Mouse (Mus musculus) G1E (cell line): ENCODE results near the gene Man2a2. TPM values are rescaled to one million over a fixed set of nuclear protein-coding genes. Genes with fewer than 3 reads are reported as not detected.
"Not testable (repeated sequence)": the region's sequence is repeated elsewhere in the genome, so short reads cannot be mapped to it uniquely, and the experiment has no call there.

Source experiments
- ATAC-seq: 2 replicates; pipeline ENCODE4 v1.8.0; 2016; ENCODE audit warnings: mild to moderate bottlenecking; ENCODE audit not compliant: insufficient number of reproducible peaks, poor library complexity, low FRiP score, severe bottlenecking; ENCODE audit errors: extremely low read depth
- DNase-seq: peaks from one replicate; pipeline ENCODE4 v3.0.0; 2012; ENCODE audit warnings: low spot score
- H3K27me3 ChIP-seq: 2 replicates; pipeline ENCODE4 v1.6.1; 2012; ENCODE audit warnings: mild to moderate bottlenecking, low read length, inconsistent platforms; ENCODE audit not compliant: insufficient read depth
- H3K36me3 ChIP-seq: replicated peaks from 2 replicates; pipeline ENCODE3; 2012; ENCODE audit warnings: mild to moderate bottlenecking, inconsistent platforms
- H3K4me1 ChIP-seq: 2 replicates; pipeline ENCODE4 v1.6.1; 2012; ENCODE audit warnings: low read depth, low read length, inconsistent platforms, mixed read lengths; ENCODE audit not compliant: insufficient read depth
- H3K4me3 ChIP-seq: 2 replicates; pipeline ENCODE4 v1.5.1; 2012; ENCODE audit warnings: low read depth, mild to moderate bottlenecking, inconsistent platforms, low read length, moderate library complexity, mixed read lengths
- H3K9me3 ChIP-seq: replicated peaks from 2 replicates; pipeline ENCODE4 v1.6.1; 2012; ENCODE audit warnings: inconsistent platforms
- CTCF ChIP-seq: IDR thresholded peaks from 2 replicates; pipeline ENCODE4 v1.5.1; 2012; ENCODE audit warnings: low read depth, low read length, inconsistent platforms, mixed read lengths
- GATA1 ChIP-seq: IDR thresholded peaks from 2 replicates; pipeline ENCODE4 v1.6.1; 2012; ENCODE audit warnings: borderline replicate concordance, low read length, inconsistent platforms, mixed read lengths
- GATA2 ChIP-seq: IDR thresholded peaks from 2 replicates; pipeline ENCODE4 v1.6.1; 2012; ENCODE audit warnings: low read depth, low read length, inconsistent platforms, borderline replicate concordance
- POLR2AphosphoS5 ChIP-seq: IDR thresholded peaks from 2 replicates; pipeline ENCODE4 v1.6.1; 2012; ENCODE audit warnings: low read depth, low read length, inconsistent platforms; ENCODE audit not compliant: insufficient replicate concordance
- TAL1 ChIP-seq: conservative IDR thresholded peaks from 2 replicates; pipeline ENCODE4 v1.6.1; 2012; ENCODE audit warnings: low read depth, low read length, inconsistent platforms, mixed read lengths
- polyA plus RNA-seq: library from polyadenylated mRNA; stranded (reverse); fragments of >175 nt; gene quantifications from 2 replicates; pipeline ENCODE4 v1.2.3, GENCODE M21; 2012
- total RNA-seq, 2 experiments: library from RNA; stranded (forward) in 1 of 2; stranded (reverse) in 1 of 2; fragments of 200-1000 nt in 1 of 2; fragments of >200 nt in 1 of 2; fragmentation: Nextera tagmentation in 1 of 2; gene quantifications; 2 replicates each; pipeline ENCODE4 v1.2.3; 2014 to 2017

Gene Man2a2
- total and polyA plus RNA-seq, 3 experiments, result 37.0 to 63.1 (median 49.3) TPM

DNA sequence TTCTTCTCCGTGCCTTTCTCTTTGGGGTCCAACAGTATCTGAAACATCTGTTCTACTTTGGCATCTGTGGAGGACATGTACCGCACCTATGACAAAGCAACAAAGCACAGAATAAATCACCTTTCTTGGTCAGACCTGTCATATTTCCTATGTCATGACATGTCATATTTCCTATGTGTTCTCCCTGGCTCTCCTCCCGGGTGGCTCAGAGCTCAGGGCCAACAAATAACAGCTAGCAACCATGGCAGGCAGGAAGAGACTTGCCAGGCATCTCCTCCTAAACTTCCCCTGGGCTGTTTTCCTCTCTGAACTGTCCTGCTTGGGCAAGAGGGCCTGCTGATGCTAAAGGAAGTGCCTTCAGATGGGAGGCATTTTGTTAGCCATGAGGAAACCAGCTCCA lies 34.2 kb downstream of the Man2a2 start:
- peaks cover 35% of the 10 kb centered on the region for H3K4me1 ChIP-seq
- no peak overlapping the region for H3K4me3 ChIP-seq
- DNase-seq (no peak), ATAC-seq (no peak)
- TF ChIP-seq TAL1 (no peak), CTCF (no peak), POLR2AphosphoS5 (no peak), GATA2 (no peak), GATA1 (no peak)
- peaks cover 69% of the 10 kb centered on the region for H3K36me3 ChIP-seq
- H3K9me3 ChIP-seq, result peaks cover 7% of the 10 kb centered on the region
- no peaks in the 10 kb centered on the region for H3K27me3 ChIP-seq

- H3K27me3 ChIP-seq, result no peaks in the 10 kb centered on the region; the same call in 1 of the 2 replicates
- H3K9me3 ChIP-seq, result peaks cover 7% of the 10 kb centered on the region
- TF ChIP-seq POLR2AphosphoS5, result no peak
- no peak for TF ChIP-seq TAL1
- no peak for TF ChIP-seq GATA1
- no peak for TF ChIP-seq GATA2
- TF ChIP-seq CTCF, result no peak
- H3K4me3 ChIP-seq, result no peak overlapping the region
- peaks cover 90% of the 10 kb centered on the region for H3K36me3 ChIP-seq
- ATAC-seq (no peak), DNase-seq (no peak)
- H3K4me1 ChIP-seq, result peaks cover 19% of the 10 kb centered on the region
These were observed 36.3 kb downstream of the Man2a2 start for GRCm38 (mm10) chr7:80334848-80335247.

GRCm38 (mm10) chr7:80331433-80331832 lies 39.7 kb downstream of the Man2a2 start:
- Histone ChIP-seq H3K36me3 (peaks cover 100% of the 10 kb centered on the region), H3K4me3 (no peak overlapping the region), H3K4me1 (peaks cover 3% of the 10 kb centered on the region), H3K27me3 (no peaks in the 10 kb centered on the region; the same call in 1 of the 2 replicates), H3K9me3 (peaks cover 7% of the 10 kb centered on the region)
- ATAC-seq (no peak), DNase-seq (no peak)
- TF ChIP-seq GATA2 (no peak), TAL1 (no peak)

GRCm38 (mm10) chr7:80330278-80330677 lies 40.9 kb downstream of the Man2a2 start:
- no peak for ATAC-seq
- TF ChIP-seq TAL1, result no peak
- no peak for TF ChIP-seq CTCF
- no peak for TF ChIP-seq GATA2
- TF ChIP-seq GATA1, result no peak
- TF ChIP-seq POLR2AphosphoS5, result no peak
- peaks cover 100% of the 10 kb centered on the region for H3K36me3 ChIP-seq

DNA sequence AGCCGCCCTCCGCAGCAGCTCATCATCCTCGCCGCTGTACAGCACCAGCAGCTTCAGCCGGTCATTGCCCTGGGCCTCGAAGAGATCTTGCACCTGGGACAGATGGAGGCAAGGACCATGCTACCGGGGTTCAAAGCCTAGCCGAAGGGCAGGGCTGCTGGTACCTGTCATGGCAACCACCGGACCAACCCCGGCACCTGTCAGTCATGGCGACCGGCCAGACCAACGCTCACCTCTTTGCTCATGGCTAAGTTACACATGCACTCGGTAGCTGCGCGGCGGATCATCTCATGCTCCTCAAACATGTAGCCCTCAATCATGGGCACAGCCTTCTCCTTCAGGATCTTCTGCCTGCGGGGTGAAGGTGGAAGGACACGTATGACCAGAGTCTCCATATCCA lies 45.1 kb downstream of the Man2a2 start:
- Histone ChIP-seq H3K4me3 (no peak overlapping the region), H3K9me3 (no peaks in the 10 kb centered on the region), H3K36me3 (peaks cover 70% of the 10 kb centered on the region), H3K27me3 (no peaks in the 10 kb centered on the region), H3K4me1 (peaks cover 37% of the 10 kb centered on the region)
- DNase-seq (no peak), ATAC-seq (no peak)
- TF ChIP-seq CTCF, result no peak
- no peak for TF ChIP-seq TAL1
- TF ChIP-seq POLR2AphosphoS5, result no peak
- no peak for TF ChIP-seq GATA1
- TF ChIP-seq GATA2, result no peak

More at GRCm38 (mm10) chr7:80330278-80330677, 40.9 kb downstream of the Man2a2 start:
- Histone ChIP-seq H3K4me1 (peaks cover 12% of the 10 kb centered on the region), H3K9me3 (peaks cover 7% of the 10 kb centered on the region), H3K4me3 (no peak overlapping the region), H3K27me3 (no peaks in the 10 kb centered on the region; the same call in 1 of the 2 replicates)
- DNase-seq, result no peak

- Histone ChIP-seq H3K4me1 (peaks cover 44% of the 10 kb centered on the region), H3K4me3 (peak overlapping the region; percentile 23; the same call in 1 of the 2 replicates), H3K36me3 (peaks cover 70% of the 10 kb centered on the region), H3K9me3 (no peaks in the 10 kb centered on the region), H3K27me3 (no peaks in the 10 kb centered on the region)
- TF ChIP-seq CTCF (no peak), GATA1 (no peak), GATA2 (no peak), TAL1 (no peak), POLR2AphosphoS5 (no peak)
- DNase-seq (no peak), ATAC-seq (no peak)
These were observed 45.8 kb downstream of the Man2a2 start for GRCm38 (mm10) chr7:80325292-80325868.

DNA sequence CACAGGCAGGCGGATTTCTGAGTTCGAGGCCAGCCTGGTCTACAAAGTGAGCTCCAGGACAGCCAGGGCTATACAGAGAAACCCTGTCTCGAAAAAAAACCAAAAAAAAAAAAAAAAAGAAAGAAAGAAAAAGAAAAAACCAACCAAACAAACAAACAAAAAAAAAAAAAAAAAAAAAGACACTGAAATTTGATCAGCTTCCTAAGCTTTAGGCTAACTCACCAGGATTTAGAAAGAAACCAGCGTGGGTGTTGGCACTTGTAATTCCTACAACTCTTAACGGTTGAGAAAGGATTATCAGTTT lies 46.4 kb downstream of the Man2a2 start:
- not testable (repeated sequence) for H3K4me3 ChIP-seq
- Histone ChIP-seq H3K4me1 (peaks cover 50% of the 10 kb centered on the region), H3K36me3 (peaks cover 70% of the 10 kb centered on the region)

More for the DNA sequence above, 46.4 kb downstream of the Man2a2 start:
- not testable (repeated sequence) for H3K27me3 ChIP-seq, ATAC-seq, H3K9me3 ChIP-seq, DNase-seq
